Mouse (Mus musculus): Measurements from ENCODE around the gene Mipol1.
A peak's percentile ranks its signal among the peaks of the same experiment; 100 is the strongest.

Gene Mipol1

DNA sequence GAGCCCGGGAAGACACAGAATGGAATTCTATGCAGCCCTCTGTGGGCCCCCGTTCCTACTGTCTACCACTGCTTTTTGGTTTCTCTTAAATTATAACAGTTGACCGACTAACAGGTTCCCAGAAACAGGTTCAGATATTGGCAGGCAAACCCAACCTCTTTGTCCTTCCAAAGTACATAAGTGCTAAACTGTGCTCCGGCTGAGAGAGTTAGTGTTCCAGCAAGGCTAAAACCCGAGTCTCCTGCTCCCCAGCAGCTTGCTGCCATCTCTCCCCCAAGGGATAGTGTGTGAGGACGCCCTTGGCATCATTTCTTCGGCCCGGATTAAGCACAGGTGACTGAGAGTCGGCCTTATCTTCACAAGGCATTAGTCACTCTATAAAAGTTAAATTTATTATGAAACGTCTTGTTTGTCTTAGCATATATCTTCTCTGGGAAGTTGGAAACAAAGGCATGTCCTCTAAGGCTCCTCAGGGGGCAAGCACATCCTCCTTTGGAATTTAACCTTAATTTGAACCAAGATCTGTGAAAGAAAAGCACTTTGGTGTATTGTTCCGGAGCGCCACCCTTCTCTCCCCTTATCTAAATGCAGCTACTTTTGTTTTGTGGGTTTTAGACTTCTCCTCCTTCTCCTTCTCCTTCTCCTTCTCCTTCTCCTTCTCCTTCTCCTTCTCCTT lies 285.6 kb downstream of the Mipol1 start:
- DNase-seq (ENCODE audit: low spot score), result no peak

- no peak for DNase-seq (ENCODE audit: low spot score)
Observed at GRCm38 (mm10) chr12:57528335-57528734, 298.1 kb downstream of the Mipol1 start.

DNA sequence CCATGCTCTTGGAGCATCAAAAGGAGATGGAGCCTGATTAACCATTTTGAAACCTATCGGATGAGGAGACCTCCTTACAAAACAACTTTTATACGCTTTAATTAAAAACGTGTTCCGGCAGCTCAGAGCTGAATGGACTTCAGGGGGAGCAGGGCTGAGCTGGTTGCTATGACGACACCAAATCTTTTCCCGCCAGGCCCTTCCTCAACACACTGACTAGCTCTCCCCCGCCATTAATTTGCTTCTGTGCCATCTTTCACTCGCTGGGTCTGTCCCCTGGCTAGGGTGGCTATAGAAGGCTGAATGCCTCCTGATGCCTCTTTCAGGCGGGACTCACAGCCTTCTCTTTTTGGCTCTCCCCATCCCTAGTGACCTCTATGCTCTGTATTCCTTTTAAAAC lies 300.2 kb downstream of the Mipol1 start:
- no peak for DNase-seq (ENCODE audit: low spot score)

- DNase-seq (ENCODE audit: low spot score), result no peak
Observed at GRCm38 (mm10) chr12:57534517-57534878, 304.3 kb downstream of the Mipol1 start.

GRCm38 (mm10) chr12:57534879-57535611 lies 304.8 kb downstream of the Mipol1 start:
- DNase-seq (ENCODE audit: low spot score), result no peak

DNA sequence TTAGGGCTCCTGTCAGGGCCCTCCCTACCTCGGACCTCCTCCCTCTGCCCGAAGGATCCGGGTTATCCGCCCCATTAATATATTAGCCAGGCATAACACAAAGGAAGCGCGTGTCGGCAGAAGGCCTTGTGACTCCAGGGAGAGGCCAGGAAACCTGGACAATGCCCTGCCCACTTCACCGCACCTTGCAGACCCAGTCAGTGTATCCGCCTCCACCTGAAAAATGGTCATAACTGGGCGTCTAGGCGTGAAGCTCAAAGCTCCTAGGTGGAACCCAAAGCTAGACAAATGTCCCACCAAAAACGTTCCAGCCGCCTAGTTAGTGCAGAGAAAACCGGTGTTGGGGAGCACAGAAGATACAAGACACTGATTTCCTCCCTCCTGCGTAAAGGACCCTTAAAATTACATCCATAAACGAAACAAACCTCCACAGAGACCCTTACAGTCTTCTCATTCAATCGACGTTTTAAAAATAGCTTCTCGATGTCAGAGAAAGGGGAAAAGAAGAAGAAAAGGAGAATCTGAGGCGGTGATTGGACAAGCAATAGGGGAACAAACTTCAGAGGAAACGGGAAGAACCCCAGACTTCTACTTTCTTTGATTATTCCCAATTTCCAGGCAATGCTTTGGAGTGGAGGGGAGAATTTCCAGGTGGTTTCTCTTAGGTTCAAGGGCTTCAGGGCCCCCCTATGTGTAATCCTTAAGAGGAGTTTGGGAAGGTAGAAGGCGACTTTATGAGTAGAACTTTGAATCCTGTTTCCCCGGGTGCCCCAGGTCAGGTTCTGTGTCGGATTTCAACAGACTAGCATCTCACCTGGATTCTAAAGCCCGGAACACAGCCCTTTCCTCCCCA lies 306.1 kb downstream of the Mipol1 start:
- no peak for DNase-seq (ENCODE audit: low spot score)

- DNase-seq (ENCODE audit: low spot score), result no peak
Observed at GRCm38 (mm10) chr12:57536909-57537670, 306.9 kb downstream of the Mipol1 start.

DNA sequence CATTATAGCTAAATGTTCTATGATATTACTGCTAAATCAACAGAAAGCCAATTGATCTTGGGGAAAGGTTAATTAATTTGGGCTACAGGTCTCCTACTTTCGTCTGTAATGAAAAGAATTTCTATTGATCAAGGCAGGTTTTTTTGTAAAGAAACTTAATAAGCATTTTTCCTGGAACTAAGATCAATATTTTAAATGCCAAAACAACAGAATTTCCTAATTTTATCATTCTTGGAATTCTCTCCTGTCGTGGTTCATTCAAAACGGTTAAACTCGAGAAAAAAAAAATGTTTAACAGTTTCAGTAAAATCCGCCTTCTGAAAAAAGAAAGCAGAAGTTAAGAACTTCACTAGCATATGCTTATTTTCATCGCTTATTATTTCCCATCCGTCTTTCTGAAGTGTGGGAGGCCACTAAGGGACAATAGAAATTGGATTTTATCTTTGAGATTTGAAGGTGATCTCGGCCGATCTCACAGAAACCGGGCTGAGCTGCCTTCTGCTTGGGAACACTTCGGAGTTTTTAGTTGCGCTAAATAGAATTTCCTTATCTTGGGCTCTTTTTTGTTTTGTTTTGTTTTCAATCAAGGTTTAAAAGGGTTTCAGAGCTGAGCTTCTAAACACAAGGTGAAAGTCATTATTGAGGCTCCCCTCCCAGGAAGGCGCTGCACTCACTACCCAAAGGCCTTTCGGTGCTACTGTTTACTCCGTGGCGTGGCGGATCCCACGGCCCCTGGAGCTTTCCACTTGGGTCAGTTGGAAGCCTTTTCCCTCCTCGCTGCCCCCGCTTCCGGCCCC lies 307.8 kb downstream of the Mipol1 start:
- no peak for DNase-seq (ENCODE audit: low spot score)

DNA sequence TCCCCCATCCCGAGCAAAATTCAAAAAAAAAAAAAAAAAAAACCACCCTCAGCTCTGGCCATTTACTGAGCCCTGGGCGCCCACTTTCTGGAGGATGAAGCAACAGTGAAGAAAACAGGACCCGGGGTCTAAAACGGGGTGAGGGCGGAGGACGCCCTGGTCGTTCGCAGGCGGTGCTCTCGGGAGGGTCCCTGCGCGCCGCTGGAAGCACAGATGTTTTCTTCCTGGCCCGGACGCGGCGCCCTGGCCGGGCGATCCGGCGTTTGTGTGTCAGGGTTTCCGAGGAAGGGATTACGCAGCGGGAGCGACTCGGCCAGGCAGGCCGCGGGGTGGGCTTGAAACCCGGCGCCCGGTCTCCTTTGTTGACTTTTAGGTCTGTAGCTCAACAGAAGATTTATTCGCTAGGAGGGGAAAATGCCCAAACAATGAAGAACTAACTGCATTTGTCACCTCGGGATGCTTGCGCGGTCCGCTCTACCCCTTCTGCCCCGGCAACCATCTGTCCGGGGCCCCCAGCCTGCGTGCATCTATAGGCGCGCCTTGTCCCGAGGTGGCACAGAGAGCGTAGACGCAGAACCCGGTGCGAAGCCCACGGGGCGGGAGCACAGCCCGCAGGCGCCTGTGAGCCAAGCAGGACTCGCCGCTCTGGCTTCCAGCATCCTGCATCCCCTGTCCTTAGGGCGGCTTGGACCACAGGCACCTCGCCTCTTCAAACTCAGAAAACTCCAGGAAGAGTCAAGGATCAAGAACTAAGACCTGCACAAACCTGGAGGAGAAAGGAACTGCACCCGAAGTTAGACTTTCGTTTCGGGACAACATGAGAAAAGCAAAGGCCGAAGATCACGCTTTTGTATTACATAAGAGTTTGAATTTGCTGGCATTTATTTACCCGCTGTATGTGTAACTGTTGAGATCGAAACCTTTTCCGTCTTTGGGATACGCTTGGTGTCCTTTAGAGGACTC lies 308.6 kb downstream of the Mipol1 start:
- DNase-seq (ENCODE audit: low spot score), result no peak

DNA sequence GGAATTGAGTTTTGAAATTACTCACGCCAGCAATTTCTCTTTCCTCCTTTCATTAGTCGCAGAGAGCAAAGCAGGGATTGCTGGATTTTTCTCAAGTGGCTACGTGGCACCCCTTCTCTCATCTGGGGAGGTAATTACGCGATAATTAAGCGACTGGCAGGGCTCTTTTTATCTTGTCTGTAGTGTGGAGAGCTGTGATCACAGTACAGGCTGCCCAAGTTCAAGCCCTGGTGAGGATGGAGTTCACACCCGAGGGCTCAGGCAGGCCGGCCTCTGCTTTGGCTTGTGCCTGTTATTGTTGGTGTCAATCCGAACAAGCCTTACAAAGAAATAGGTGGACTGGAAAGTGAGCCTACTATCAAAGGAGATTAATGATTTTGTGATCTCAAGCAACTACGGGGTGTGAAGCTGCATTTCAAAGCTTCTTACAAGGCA lies 309.3 kb downstream of the Mipol1 start:
- no peak for DNase-seq (ENCODE audit: low spot score)

- no peak for DNase-seq (ENCODE audit: low spot score)
Observed at GRCm38 (mm10) chr12:57541118-57541517, 310.9 kb downstream of the Mipol1 start.

DNA sequence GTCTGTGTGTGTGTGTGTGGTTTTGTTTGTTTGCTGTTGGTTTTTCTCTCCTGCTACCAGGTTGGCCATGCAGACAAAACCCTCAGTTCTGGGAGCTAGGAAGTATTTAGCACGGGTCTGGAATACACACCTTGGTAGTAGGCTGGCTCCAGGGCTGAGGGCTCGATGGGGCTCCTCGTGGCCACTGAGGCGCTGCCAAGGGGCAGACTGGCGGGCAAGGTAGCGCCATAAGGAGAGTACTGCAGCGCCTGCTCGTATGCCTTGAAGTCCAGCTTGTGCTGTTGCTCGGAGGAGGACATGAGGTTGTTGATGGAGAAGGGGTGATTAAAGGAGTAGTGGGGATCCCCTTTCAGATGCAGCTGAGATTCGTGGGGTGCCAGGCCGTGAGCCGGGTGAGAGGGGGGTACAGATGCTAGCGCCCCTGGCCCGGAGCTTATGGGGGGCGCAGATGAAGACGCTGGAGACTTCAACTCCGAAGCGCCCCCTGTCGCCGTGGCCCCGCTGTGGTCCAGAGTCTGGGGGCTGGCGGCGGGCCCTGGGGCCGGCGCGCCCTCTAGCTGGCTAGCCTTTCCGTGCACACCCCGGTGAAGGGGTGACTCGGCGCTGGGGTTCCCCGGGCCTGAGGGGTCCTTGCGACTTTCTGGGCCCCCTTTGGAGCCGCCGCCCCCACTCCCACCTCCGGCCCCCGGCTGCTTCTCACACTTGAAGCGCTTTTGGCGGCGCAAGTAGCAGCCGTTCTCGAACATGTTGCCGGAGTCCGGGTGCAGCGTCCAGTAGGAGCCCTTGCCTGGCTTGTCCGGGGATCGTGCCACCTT lies 311.9 kb downstream of the Mipol1 start:
- DNase-seq (ENCODE audit: low spot score), result no peak

DNA sequence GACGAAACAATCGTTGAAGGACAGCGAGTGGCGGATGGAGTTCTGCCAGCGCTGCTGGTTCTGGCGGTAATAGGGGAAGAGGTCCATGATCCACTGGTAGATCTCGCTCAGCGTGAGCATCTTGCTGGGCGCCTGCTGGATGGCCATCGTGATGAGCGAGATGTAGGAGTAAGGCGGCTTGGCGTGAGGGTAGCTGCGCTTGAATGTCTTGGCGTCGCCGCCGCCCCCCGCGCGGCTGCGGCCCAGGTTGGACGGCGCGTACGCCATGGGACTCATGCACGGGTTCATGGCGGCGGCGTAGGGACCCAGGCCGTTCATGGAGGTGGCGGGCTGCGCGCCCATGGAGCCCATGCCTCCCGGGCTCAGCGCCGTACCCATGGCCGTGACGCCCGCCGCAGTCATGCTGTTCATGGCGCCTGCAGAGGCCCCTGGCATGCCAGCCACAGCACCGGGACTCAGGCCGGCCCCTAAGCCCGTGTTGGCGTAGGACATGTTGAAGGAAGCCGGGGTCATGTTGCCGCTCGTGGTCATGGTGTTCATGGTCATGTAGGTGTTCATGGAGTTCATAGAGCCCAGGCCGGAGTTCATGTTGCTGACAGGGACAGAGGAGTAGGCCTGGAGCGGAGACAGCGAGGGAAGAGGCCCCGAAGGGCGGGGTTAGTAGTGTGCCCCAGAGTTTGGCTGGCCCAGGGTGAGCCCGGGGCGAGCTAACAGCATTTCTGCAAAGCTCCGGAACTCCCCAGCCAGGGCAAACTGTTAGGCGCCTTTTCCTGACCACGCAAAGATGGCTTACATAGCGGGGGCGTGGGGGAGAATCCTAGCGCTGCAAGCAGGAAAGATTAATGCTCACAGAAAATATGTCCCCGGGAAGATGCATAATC lies 312.8 kb downstream of the Mipol1 start:
- no peak for DNase-seq (ENCODE audit: low spot score)

- DNase-seq (ENCODE audit: low spot score), result no peak
Observed at GRCm38 (mm10) chr12:57543627-57543991, 313.4 kb downstream of the Mipol1 start.

DNA sequence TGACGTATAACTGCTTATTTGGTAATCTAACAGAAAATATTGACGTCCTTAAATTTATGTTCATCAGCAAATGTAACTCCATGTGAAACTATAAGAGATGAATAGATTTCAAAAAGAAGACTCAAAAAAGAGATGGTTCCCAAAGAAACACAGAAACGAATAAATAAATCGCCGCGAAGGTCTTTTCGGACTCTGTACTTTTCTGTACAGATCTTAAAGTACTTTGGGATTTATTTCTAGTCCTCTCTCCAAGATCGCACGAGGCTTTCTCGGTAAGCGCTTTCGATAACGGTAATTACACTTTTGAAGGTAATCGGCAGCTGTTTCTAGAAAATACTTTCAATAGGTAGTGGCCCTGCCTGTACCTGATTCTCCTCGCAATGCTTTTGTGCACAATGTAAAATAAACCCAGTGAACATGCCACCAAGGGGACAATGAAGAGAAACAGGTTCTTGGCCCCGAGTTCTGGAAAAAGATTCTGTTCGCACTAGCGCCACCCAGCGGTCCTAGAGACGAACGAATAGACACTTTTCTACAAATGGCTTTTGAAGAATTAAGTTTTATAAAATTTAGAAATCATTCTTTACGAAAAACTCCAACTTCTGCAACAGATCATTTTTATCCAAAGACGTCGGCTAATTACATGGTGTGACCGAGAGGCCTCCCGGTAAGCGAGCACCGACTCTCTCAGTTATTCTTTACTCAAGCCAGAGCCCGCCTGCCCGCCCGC lies 314.6 kb downstream of the Mipol1 start:
- DNase-seq (ENCODE audit: low spot score), result peak; percentile 49

GRCm38 (mm10) chr12:57545371-57546241 lies 315.4 kb downstream of the Mipol1 start:
- no peak for DNase-seq (ENCODE audit: low spot score)

Data from testis, postnatal 14 days (tissue).